Mouse (Mus musculus) thymus, adult 2 months (tissue): ENCODE data around the gene Cep126. TPM values are rescaled to one million over a fixed set of nuclear protein-coding genes. Genes with fewer than 3 reads are reported as not detected.

ENCODE experiments used
- DNase-seq: peaks from one replicate; pipeline ENCODE4 v3.0.0; 2021
- H3K27ac ChIP-seq: fragments of 200-500 bp; 2 replicates; pipeline ENCODE4 v1.5.1; 2012; ENCODE audit warnings: low read length, control low read depth; ENCODE audit not compliant: control insufficient read depth, insufficient read depth
- H3K27me3 ChIP-seq: fragments of 200-500 bp; 2 replicates; pipeline ENCODE4 v1.6.1; 2012; ENCODE audit warnings: mild to moderate bottlenecking, low read length, moderate library complexity, mixed read lengths; ENCODE audit not compliant: control insufficient read depth, insufficient read depth
- H3K36me3 ChIP-seq: fragments of 200-500 bp; 2 replicates; pipeline ENCODE4 v1.6.1; 2012; ENCODE audit warnings: mild to moderate bottlenecking, low read length, moderate library complexity; ENCODE audit not compliant: control insufficient read depth, insufficient read depth
- H3K4me1 ChIP-seq: fragments of 200-500 bp; replicated peaks from 2 replicates; pipeline ENCODE4 v1.6.1; 2012; ENCODE audit warnings: low read length; ENCODE audit not compliant: control insufficient read depth, insufficient read depth
- H3K4me3 ChIP-seq: fragments of 200-500 bp; 2 replicates; pipeline ENCODE4 v1.5.1; 2012; ENCODE audit warnings: mild to moderate bottlenecking, low read length, control low read depth, moderate library complexity; ENCODE audit not compliant: control insufficient read depth, insufficient read depth
- CTCF ChIP-seq: fragments of 200-500 bp; IDR thresholded peaks from 2 replicates; pipeline ENCODE4 v1.5.1; 2012; ENCODE audit warnings: mild to moderate bottlenecking, control low read depth, low read length, moderate library complexity, borderline replicate concordance; ENCODE audit not compliant: control insufficient read depth, poor library complexity, insufficient read depth; ENCODE audit errors: extremely low read depth
- POLR2A ChIP-seq: fragments of 200-500 bp; IDR thresholded peaks from 2 replicates; pipeline ENCODE4 v1.6.1; 2012; ENCODE audit warnings: mild to moderate bottlenecking, low read length, control low read depth, moderate library complexity; ENCODE audit not compliant: control insufficient read depth, poor library complexity, insufficient read depth; ENCODE audit errors: extremely low read depth
- WGBS: fragments of 180-500 bp; shearing (Covaris S2); methylation state at CpG from one replicate; pipeline ENCODE4 v1.1.7; 2018; 5-methylcytosine and 5-hydroxymethylcytosine counted together
- polyA plus RNA-seq: library from polyadenylated mRNA; depleted of rRNA; stranded (reverse); fragments of >200 nt; gene quantifications from 2 replicates; pipeline ENCODE4 v1.2.3, GENCODE M21; 2012; rRNA removed

Gene Cep126
- polyA plus RNA-seq, result 0.37 and 0.92 TPM in 2 replicates

- DNase-seq, result peak; percentile 65
- H3K4me3 ChIP-seq, result peak within 1 kb of the TSS; percentile 57
- TF ChIP-seq CTCF (peak; percentile 33; the same call in 1 of the 2 replicates), POLR2A (no peak)
- H3K4me1 ChIP-seq, result peaks cover 6% of the 10 kb centered on the region
- H3K36me3 ChIP-seq, result no peaks in the 10 kb centered on the region
- no peak within 1 kb of the TSS for H3K27ac ChIP-seq
- H3K27me3 ChIP-seq, result peaks cover 13% of the 10 kb centered on the region
- WGBS, result under 1% methylated on average over 72 of the region's 72 CpGs
These were observed at the start of gene Cep126 for GRCm38 (mm10) chr9:8134117-8134574. Gene Cep126 (minus strand): TSS chr9:8134294.

GRCm38 (mm10) chr9:8179554-8179953, 45.5 kb upstream of the Cep126 start:
- Histone ChIP-seq H3K27ac (no peak overlapping the region), H3K27me3 (no peaks in the 10 kb centered on the region), H3K4me3 (no peak overlapping the region), H3K4me1 (no peaks in the 10 kb centered on the region), H3K36me3 (no peaks in the 10 kb centered on the region)
- 89% methylated on average over 3 of the region's 3 CpGs for WGBS
- DNase-seq, result no peak
- TF ChIP-seq POLR2A (no peak), CTCF (no peak)

- no peak for DNase-seq
- 87% methylated on average over 3 of the region's 3 CpGs for WGBS
- Histone ChIP-seq H3K4me3 (no peak overlapping the region), H3K36me3 (no peaks in the 10 kb centered on the region), H3K27ac (no peak overlapping the region), H3K4me1 (no peaks in the 10 kb centered on the region), H3K27me3 (no peaks in the 10 kb centered on the region)
- TF ChIP-seq CTCF (no peak), POLR2A (no peak)
These were observed 43.0 kb upstream of the Cep126 start for GRCm38 (mm10) chr9:8177099-8177498.

GRCm38 (mm10) chr9:8157011-8157410, 22.9 kb upstream of the Cep126 start:
- H3K36me3 ChIP-seq, result no peaks in the 10 kb centered on the region
- no peak overlapping the region for H3K27ac ChIP-seq
- DNase-seq, result no peak
- no peaks in the 10 kb centered on the region for H3K4me1 ChIP-seq
- 36% methylated on average over 2 of the region's 2 CpGs for WGBS
- H3K4me3 ChIP-seq, result no peak overlapping the region
- no peaks in the 10 kb centered on the region for H3K27me3 ChIP-seq
- no peak for TF ChIP-seq CTCF
- TF ChIP-seq POLR2A, result no peak

- H3K4me1 ChIP-seq, result no peaks in the 10 kb centered on the region
- WGBS, result 82% methylated on average over 1 of the region's 1 CpGs
- no peak overlapping the region for H3K4me3 ChIP-seq
- DNase-seq, result no peak
- H3K27me3 ChIP-seq, result peaks cover 1% of the 10 kb centered on the region
- H3K27ac ChIP-seq, result no peak overlapping the region
- no peak for TF ChIP-seq CTCF
- no peak for TF ChIP-seq POLR2A
- H3K36me3 ChIP-seq, result no peaks in the 10 kb centered on the region
These were observed 5.4 kb upstream of the Cep126 start for GRCm38 (mm10) chr9:8139501-8139900.

- TF ChIP-seq POLR2A, result no peak
- no peak for TF ChIP-seq CTCF
- H3K4me3 ChIP-seq, result peak overlapping the region; percentile 57; the same call in 1 of the 2 replicates
- WGBS, result 8% methylated on average over 22 of the region's 22 CpGs
- no peak overlapping the region for H3K27ac ChIP-seq
- no peak for DNase-seq
- peaks cover 6% of the 10 kb centered on the region for H3K4me1 ChIP-seq
- H3K36me3 ChIP-seq, result no peaks in the 10 kb centered on the region
- H3K27me3 ChIP-seq, result peaks cover 13% of the 10 kb centered on the region
These were observed 443 bp downstream of the Cep126 start for GRCm38 (mm10) chr9:8133586-8134115.

- Histone ChIP-seq H3K27me3 (no peaks in the 10 kb centered on the region), H3K36me3 (no peaks in the 10 kb centered on the region), H3K27ac (no peak overlapping the region), H3K4me1 (no peaks in the 10 kb centered on the region), H3K4me3 (no peak overlapping the region)
- no peak for DNase-seq
- no peak for TF ChIP-seq CTCF
- no peak for TF ChIP-seq POLR2A
- 88% methylated on average over 8 of the region's 8 CpGs for WGBS
These were observed 10.6 kb downstream of the Cep126 start for GRCm38 (mm10) chr9:8123495-8123894.
